Mouse (Mus musculus): ENCODE data around the gene Nav3.

Nav3 gene

DNA sequence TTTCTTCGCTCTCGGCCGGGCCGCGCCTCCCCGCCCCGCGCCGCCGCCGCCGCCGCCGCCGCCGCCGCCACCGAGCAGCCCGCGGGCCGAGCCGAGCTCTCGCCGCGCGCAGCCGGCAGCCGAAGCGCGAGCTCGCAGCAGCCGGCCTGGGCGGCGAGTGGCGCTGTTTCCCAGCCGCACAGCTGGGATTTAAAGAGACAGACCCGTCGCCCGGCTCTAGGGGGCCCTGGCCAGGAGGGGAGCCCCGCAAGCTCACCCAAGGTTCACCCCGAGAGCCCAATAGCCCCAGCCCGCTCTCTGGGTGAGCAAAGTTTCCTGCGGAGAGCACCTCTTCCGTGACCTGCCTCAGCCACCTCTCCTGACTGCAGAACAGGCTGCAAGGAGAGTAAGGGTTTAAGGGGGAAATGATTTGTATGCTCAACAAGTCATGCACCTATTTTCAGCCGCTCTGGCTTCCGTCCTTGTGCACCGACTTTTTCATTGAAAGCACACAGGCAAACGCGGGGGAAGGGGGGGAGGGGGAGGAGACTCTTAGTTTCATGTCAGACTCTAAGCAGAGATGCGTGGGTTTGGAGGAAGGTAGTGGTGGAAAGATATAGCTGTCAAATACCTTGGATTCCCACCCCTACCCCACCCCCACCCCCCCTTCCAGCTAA is at the start of gene Nav3:
Gene Nav3, minus strand, starts transcription at position 367 of the 656 bp plus-strand sequence.
- DNase-seq (ENCODE audit: low spot score in 2 of 2): peak; percentile 85 to 87

DNA sequence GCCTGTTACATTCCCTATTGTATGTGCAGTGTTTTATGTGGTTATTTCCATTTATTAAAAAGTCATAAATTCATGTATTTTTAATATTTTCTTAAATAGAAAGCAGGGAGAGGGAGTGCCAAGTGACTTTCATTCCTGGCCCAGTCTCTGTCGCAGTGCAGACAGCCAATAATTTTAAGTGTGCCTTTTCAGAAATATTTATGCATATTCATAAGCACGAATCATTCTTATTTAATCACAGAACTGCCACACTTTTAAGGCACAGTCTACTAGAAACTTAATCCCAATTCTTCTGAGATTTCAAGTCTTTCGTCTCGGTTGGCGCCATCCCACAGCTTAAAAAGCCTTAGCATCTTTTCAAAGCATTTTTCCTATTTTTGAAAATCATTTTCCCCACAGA is 29.3 kb upstream of the Nav3 start:
- no peak for DNase-seq (ENCODE audit: low spot score in 2 of 2)

DNA sequence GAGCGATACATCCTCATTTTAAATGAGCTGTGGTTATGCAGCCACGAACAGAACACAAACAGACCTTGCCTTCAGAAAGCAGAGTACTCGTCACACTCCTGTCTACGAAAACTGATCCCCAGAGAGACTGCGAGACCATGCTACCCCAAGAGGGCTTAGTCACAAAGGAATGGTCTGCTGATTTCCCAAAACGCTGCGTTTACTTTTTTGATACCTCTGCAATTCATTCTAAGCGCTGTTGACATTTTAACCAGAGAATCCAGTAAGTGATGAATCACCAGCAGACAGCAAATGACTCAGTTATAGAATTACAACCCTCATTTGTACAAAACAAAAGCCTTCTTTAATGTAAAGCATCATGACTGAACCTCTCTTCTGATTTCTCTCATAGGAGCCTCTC is 28.8 kb upstream of the Nav3 start:
- DNase-seq (ENCODE audit: low spot score in 2 of 2): no peak

DNA sequence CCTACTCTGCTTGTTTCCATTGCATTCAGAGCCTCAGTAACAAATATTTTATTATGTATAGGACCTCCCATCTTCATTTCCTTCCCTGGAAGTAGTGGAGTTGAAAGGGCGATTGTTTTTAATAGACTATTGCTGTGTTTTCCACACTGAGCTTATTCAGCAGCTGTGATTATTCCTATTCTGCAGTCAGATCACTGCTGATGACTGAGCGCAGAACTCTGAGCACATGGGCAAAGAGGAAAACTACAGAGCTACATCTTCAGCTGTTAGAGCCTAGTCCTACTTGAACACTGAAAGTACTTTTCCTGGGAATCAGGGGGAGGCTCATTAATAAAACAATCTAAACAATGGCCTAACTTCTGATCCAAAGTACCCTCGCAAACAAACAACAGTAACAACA is 23.2 kb upstream of the Nav3 start:
- DNase-seq (ENCODE audit: low spot score in 2 of 2): no peak

DNA sequence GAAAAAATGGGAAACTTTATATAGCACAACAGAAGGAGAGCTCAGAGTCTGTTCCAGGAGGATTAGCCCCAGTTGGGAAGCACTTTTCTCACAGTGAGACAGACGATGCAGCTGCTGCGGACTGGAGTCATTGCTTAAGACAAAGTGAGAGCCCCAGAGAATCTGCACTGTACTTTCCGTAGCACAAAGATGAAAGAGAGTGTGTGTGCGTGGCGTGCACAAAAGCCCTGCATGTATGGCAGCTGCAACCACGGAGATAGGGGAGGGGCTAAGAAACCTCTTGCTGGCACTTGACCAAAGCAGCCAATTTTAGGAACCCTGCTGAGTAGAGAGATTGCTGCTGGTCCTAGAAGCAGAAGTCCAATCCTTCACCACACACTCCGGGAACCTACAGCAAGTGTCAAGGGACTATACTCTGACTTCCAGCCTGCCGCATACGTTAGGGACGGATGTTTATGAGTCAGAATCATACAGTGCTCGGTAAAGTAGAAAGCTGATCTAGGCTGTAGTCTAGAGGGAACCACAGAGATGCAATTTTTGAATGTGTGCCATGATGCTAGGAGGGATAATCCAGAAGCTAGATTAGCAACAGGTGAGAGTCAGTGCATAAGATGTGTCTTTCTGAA is 21.8 kb upstream of the Nav3 start:
- peak; percentile 54 to 73 for DNase-seq (ENCODE audit: low spot score in 2 of 2)

DNA sequence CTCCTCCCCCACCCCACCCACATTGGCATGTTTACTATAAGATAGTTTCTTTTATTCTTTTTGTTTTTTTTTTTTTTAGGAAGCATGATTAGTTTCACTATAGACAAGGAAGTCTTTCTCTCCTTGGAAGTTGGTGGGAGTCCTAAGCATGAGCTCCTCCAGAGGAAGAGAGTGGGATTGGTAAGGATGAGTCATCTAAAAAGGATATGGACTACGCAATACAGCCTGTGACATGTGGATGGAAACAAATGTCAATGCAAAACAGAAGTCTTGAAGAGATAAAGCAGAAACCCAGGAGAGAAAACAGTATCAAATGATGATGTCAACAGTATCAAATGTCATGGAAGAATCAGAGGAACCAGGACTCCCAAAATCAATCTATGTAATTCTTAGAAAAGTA is 18.1 kb upstream of the Nav3 start:
- no peak for DNase-seq (ENCODE audit: low spot score in 2 of 2)

DNA sequence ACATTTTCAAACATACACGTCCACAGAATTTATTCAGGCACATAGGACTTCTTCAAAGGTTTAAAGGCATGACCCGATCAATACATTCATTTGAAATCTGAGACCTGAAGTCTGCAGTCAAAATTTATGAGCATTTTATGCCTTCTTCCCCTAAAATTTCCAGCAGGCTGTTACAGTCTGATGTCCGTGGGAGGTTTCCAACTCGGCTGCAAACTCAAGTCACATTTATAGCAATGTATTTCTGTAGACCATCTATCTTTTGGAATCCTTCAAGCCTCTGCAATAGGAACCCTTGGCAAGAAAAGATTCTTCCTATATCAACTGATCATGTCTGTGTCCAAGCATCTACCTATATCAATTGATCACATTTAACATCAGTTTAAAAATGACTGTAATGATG is 13.4 kb upstream of the Nav3 start:
- peak; percentile 50 to 70 for DNase-seq (ENCODE audit: low spot score in 2 of 2)

DNA sequence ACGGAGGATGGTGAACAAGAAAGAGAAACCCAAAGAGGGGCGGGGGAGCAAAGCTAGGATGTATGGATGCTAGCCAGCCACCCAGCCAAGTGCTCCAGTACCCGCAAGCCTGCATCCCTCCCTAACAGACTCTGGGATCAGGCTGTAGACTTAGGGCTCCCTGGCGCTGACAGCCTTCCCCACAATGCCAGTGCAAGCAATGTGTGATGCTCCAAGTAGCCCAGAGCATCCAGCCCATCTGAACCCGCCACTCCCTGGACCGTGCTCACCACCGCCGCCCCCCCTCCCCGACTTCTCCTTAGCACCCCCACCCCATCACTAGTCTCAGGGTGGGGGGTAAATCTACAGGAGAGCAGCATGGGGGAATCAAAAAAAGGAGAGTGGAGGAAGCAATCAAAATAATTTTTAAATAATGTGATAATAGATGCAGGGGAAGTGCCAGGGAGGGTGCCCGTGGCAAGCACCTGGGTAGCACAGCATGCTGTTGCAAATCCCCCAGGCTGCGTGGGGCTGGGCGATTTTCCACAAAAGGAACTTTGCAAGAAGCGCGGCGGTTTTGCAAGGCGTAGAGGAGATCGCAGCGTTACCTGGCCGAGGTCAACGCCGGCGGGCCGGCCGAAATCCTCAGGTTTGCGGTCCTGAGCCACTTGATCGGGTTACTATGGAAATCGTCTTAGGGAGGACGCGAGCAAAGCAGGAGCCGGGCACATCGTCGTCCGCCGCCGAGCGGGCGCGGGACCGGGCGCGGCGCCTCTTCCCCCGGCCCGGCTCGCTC is 754 bp downstream of the Nav3 start:
- DNase-seq (ENCODE audit: low spot score in 2 of 2): peak; percentile 66 to 77

DNA sequence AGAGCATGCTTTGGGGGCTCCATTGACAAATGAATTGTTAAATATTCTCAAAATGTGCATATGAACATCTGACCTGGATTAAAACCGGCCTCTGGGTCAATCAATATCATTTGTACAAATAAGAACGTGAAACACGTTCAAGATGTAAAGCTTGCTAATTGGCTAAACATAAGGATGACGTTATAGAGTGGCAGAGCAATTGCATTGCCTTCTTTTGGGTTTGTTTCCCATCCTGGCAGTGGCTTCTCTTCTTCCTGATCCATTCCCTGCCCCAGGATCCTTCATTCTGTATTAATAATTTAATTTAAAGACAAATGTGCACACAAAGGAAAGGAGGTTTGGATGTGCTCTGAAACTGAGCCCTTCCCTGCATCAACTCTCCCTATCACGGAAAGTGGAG is 2.4 kb downstream of the Nav3 start:
- DNase-seq (ENCODE audit: low spot score in 2 of 2): no peak

DNA sequence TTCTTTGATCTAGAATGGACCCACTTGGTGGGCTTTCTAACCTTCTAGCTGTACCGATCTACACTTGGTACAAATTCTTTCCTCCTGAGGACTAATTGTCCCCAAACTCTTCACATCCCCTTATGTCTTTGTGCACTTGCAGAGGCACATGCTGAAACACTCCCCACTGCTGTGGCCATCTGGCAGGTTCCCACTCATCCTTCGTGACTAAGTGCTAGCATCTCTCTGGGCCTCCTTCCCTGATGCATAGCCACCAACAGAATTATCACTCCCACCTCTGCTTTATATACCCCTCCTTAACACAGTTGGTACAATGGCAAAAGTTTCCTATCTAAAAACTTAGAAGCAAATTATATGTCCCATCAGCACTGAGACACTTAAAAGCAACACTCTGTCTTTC is 15.6 kb downstream of the Nav3 start:
- DNase-seq (ENCODE audit: low spot score in 2 of 2): peak; percentile 52 to 65

DNA sequence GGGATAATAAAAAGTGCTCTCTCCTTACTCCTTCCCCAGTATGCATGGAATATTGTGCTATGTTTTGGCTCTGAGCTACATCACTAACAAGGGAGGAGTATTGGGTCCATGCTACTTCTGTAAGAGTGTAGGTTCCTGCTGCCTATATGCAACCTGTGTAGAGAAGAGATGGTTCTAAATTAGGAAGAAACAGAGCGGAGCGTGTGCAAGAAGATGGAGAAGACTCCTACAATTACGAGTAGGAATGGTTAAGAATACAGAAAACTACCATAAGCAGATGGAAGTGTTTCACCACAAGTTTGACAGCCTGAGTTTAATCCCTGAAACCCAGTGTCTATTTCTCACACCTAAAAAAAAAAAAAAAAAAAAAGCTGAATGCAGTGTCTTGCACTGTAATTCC is 24.9 kb downstream of the Nav3 start:
- no peak for DNase-seq (ENCODE audit: low spot score in 2 of 2)

DNA sequence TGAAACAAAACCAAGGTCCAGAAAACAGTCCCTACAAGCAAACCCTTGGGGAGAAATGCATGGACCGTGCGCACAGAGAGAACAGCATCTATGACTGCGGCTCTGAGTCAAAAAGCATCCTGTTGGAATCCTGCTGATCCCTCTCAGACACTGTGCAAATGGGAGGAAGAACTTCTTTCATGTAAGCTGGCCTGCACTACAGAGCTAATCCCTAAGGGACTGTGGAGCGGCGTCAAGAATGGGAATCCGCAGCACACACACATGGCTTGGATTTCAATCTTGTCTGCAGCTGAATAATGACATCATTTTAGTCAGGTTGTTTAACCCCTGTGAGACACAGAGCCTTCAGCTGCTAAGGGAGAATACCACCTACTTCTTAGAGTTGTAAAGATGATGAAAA is 26.4 kb downstream of the Nav3 start:
- DNase-seq (ENCODE audit: low spot score in 2 of 2): no peak

DNA sequence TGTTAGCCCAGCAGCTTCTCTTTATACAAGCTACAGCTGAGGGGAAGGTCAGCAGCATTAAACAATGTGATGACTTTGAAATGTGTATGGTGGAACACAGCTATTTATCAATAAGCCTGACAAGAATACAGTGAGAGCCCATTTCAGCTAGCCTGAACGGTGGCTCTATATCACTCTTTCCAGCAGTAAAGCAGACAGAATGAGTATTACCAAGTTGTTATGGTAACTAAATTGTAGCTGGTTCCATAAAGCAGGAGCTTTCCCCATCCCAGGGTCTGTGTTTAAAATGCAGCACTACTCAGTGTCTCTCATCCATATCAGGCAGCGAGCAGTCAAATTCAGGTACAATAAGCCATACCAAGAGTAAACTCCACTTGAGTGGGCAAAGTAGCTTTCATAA is 27.0 kb downstream of the Nav3 start:
- DNase-seq (ENCODE audit: low spot score in 2 of 2): no peak

DNA sequence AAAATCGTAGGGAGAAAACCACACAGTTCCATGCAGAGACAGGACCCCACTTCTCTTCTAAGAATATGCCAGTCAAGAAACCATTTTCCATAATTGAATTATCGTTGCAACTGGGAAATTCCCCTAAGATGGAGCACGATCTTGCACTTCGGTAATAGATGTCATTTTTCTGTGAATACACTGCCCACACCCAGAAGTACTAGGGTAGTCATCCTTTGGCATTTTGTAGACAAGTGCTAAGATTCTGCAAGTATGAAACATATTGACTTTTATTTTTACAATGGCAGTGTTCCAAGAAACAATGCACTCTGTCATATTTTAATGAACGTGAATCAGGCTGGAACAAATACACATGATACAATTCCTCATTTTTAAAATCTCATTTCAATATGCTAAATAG is 34.5 kb downstream of the Nav3 start:
- DNase-seq (ENCODE audit: low spot score in 2 of 2): no peak

DNA sequence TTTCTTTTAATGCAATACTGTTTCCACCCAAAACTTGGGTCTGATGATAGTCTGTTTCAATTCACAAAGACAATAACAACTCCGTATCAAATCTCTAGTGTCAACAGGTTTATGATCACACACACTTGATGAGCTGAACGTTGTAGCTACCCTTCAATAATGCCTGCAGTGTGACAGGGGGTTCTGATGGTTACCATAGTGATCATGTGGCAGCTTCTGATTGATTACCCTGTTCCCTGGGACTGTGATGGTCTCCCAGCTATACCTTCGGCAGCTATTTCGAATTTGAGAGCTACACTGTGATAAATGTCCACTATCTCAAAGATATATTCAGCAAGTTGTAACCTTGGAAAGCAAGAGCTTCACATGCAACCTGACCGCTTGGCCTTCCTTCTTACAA is 39.0 kb downstream of the Nav3 start:
- DNase-seq (ENCODE audit: low spot score in 2 of 2): no peak

DNA sequence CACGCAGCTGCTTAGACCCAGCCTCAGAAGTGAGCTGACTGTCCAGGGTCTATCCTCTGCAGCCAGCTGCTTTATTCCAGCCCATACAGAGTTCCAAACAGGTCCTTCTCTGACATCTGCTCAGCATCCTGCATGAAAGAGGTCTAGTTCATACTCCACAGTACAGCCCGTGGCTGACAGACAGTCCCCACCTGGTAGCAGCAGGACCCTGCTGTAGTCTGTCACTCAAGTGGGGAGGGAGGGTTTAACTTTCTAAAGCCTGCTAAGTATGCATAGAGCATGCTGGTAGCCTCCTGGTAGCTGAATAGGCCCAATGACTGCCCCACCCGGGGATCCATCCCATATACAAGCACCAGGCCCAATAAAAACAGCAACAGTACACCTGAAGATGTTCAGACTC is 40.4 kb downstream of the Nav3 start:
- no peak for DNase-seq (ENCODE audit: low spot score in 2 of 2)

DNA sequence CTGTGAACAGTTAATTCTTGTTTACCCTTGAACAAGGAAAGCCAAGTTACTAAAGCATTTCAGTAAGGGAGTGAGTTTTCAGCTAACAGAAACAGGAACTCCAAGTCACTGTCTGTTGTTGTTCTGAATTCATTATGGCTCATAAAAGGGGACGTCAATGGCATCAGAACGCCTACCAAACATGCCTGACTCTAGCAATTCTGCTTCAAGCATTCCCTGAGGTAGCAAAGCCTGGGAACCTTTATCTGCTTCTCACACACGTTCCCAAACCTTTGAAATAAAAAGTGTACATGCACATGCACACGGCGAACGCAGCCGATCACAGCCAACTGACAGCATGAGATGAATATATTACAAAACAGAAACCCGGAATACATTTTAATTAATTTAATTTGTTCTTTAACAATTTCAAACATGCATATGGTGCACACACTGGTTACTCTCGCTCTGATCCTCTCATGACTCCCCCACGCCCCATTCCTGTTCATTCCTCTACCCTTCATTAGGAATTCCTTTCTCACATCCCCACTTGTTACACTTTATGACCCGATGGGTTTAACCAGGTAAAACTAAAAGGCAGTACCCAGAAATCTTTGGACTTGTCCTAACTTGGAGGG is 42.6 kb downstream of the Nav3 start:
- DNase-seq (ENCODE audit: low spot score in 2 of 2): no peak

DNA sequence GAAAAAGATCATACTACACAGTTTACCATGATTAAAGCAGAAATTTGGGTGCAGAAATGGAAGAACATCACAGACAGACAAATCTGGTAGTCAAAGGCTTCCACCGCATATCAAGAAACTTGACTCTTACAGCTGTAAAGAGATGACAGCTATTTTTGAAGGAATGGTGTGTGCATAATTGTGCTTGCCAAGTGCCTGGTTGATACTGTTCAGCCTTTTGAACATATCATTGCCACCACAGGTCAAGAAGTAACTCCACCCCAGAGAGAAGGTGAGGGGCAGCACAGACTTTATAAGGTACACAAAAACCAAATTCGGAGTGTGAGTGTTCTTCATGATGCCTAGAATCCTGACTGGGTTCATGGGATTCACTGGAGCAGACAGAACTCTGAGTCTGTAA is 53.1 kb downstream of the Nav3 start:
- DNase-seq (ENCODE audit: low spot score in 2 of 2): no peak

DNA sequence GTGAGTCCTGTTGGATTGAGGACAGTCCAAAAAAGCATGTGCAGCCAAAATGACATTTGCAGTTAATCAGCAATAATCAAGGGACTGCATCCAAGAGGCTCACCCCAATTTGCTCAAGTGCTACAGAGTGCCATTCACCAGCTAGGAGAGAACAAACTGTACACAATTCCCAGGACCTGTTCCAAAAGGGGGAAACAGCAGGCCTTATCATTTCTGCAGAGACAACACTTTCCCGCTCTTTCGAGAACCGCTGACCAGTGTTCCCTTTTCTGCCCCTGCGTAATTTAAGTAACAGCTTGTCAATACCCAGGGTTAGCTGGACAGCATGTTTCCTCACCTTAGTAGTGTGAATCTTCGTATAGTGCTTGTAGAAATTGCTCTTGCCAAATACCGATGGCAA is 55.4 kb downstream of the Nav3 start:
- DNase-seq (ENCODE audit: low spot score in 2 of 2): no peak

DNA sequence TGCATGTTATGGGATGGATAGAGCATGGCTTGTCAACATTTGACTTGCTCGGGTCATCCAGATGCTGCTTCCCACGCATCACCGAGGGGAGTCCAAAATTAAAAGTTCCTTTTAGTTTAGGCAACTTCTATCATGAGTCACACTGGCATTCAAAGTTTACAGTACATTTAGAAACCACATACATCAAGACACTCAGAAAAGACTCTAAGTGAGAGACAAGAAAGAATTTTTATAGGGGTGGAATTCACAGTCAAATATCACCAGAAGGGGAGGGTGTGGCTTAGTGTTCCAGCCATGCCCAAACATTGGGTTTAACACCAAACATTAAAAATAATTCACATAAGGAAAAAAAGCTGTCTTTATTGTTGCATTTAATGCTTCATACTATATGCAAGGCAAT is 57.4 kb downstream of the Nav3 start:
- no peak for DNase-seq (ENCODE audit: low spot score in 2 of 2)

DNA sequence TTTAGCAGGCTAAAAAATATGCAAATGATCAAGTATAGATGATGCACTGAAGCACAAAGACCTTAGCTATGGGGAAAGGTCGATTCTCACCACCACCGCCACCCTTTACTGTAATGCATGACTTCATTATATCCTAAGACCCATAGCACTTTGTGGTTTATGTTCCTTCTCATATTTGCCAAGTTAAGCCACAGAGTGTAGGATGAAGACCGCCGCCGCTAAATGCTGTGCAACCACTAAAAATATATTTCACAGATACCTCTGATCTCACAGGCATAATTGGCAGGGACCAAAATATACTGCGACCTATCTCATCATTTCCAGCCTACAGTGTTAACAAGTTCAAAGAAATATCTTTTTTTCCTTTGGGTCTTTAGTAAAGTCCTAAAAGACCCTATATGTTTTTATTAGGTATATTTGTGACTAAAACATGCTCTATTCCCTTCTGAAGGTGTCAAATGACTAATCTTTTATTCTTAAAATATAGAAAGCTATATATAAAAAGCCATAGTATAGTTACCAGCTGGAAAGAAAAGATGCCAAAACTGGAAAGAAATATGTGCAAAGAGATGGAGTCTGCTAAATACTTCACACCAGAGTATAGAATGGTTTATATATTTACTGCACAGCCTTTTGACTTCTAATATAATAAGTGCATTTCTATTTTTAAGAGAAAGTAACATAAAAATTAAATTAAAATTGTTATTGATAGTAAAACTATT is 69.4 kb downstream of the Nav3 start:
- DNase-seq (ENCODE audit: low spot score in 2 of 2): no peak
